In genomic region chr6:16141009-16141408, GRCm38 (mm10) we compare ENCODE assay signal across 23 mouse cellular contexts.
"Had no signal": no experiment of that assay in that cellular context is flagged by ENCODE, and none has a peak within 500 bp of the region (broad histone marks: within the 10 kb centered on the region; RNA-seq: fewer than 3 reads in every experiment).

No protein-coding gene starts in this region.

- H3K9me3 ChIP-seq: limb, embryonic 13.5 days; liver, embryonic 12.5 days; liver, embryonic 15.5 days; lung, embryonic 15.5 days; megakaryocyte, embryonic 14.5 days; midbrain, embryonic 15.5 days; neural tube, embryonic 13.5 days; stomach, embryonic 15.5 days had no signal

- H3K9ac ChIP-seq: limb, embryonic 13.5 days; liver, embryonic 12.5 days; liver, embryonic 15.5 days; lung, embryonic 15.5 days; midbrain, embryonic 15.5 days; neural tube, embryonic 13.5 days; stomach, embryonic 15.5 days had no signal

- H3K36me3 ChIP-seq: limb, embryonic 13.5 days; liver, embryonic 12.5 days; liver, embryonic 15.5 days; lung, embryonic 15.5 days; midbrain, embryonic 15.5 days; neural tube, embryonic 13.5 days; stomach, embryonic 15.5 days had no signal

- H3K27me3 ChIP-seq: limb, embryonic 13.5 days; liver, embryonic 12.5 days; liver, embryonic 15.5 days; lung, embryonic 15.5 days; megakaryocyte, embryonic 14.5 days; midbrain, embryonic 15.5 days; neural tube, embryonic 13.5 days; stomach, embryonic 15.5 days had no signal

- DNase-seq: kidney, adult 11 months; kidney, adult 9 months; kidney, postnatal 14 days; kidney, postnatal 4 days; layer of hippocampus, adult 9-11 months; liver; lung, adult 18-20 months; lung, postnatal 10 days; lung, postnatal 36 days; right cerebral cortex, adult 18-20 months; right cerebral cortex, postnatal 14 days; spleen, adult 18-20 months; thymus, postnatal 25 days had no signal

- H3K4me2 ChIP-seq: limb, embryonic 13.5 days; liver, embryonic 12.5 days; liver, embryonic 15.5 days; lung, embryonic 15.5 days; midbrain, embryonic 11.5 days; midbrain, embryonic 15.5 days; neural tube, embryonic 13.5 days; stomach, embryonic 15.5 days had no signal

- H3K4me1 ChIP-seq: liver, embryonic 12.5 days; liver, embryonic 15.5 days; lung, embryonic 15.5 days; megakaryocyte, embryonic 14.5 days; midbrain, embryonic 15.5 days; neural tube, embryonic 13.5 days; stomach, embryonic 15.5 days had no signal

- H3K4me3 ChIP-seq: limb, embryonic 13.5 days; liver, embryonic 12.5 days; liver, embryonic 15.5 days; lung, embryonic 15.5 days; megakaryocyte, embryonic 14.5 days; midbrain, embryonic 15.5 days; myocyte; neural tube, embryonic 13.5 days; stomach, embryonic 15.5 days had no signal

- H3K27ac ChIP-seq: limb, embryonic 13.5 days; liver, embryonic 12.5 days; liver, embryonic 15.5 days; lung, embryonic 15.5 days; midbrain, embryonic 15.5 days; neural tube, embryonic 13.5 days; stomach, embryonic 15.5 days had no signal

- ATAC-seq: liver, embryonic 12.5 days; midbrain, embryonic 15.5 days had no signal
